Mouse (Mus musculus) G1E (cell line): ENCODE data around the gene Slc24a5. TPM values are rescaled to one million over a fixed set of nuclear protein-coding genes. Genes with fewer than 3 reads are reported as not detected.

Source experiments
- ATAC-seq: 2 replicates; pipeline ENCODE4 v1.8.0; 2016; ENCODE audit warnings: mild to moderate bottlenecking; ENCODE audit not compliant: insufficient number of reproducible peaks, poor library complexity, low FRiP score, severe bottlenecking; ENCODE audit errors: extremely low read depth
- DNase-seq: peaks from one replicate; pipeline ENCODE4 v3.0.0; 2012; ENCODE audit warnings: low spot score
- H3K27me3 ChIP-seq: 2 replicates; pipeline ENCODE4 v1.6.1; 2012; ENCODE audit warnings: mild to moderate bottlenecking, low read length, inconsistent platforms; ENCODE audit not compliant: insufficient read depth
- H3K36me3 ChIP-seq: replicated peaks from 2 replicates; pipeline ENCODE3; 2012; ENCODE audit warnings: mild to moderate bottlenecking, inconsistent platforms
- H3K4me1 ChIP-seq: 2 replicates; pipeline ENCODE4 v1.6.1; 2012; ENCODE audit warnings: low read depth, low read length, inconsistent platforms, mixed read lengths; ENCODE audit not compliant: insufficient read depth
- H3K4me3 ChIP-seq: 2 replicates; pipeline ENCODE4 v1.5.1; 2012; ENCODE audit warnings: low read depth, mild to moderate bottlenecking, inconsistent platforms, low read length, moderate library complexity, mixed read lengths
- H3K9me3 ChIP-seq: replicated peaks from 2 replicates; pipeline ENCODE4 v1.6.1; 2012; ENCODE audit warnings: inconsistent platforms
- CTCF ChIP-seq: IDR thresholded peaks from 2 replicates; pipeline ENCODE4 v1.5.1; 2012; ENCODE audit warnings: low read depth, low read length, inconsistent platforms, mixed read lengths
- GATA1 ChIP-seq: IDR thresholded peaks from 2 replicates; pipeline ENCODE4 v1.6.1; 2012; ENCODE audit warnings: borderline replicate concordance, low read length, inconsistent platforms, mixed read lengths
- GATA2 ChIP-seq: IDR thresholded peaks from 2 replicates; pipeline ENCODE4 v1.6.1; 2012; ENCODE audit warnings: low read depth, low read length, inconsistent platforms, borderline replicate concordance
- POLR2AphosphoS5 ChIP-seq: IDR thresholded peaks from 2 replicates; pipeline ENCODE4 v1.6.1; 2012; ENCODE audit warnings: low read depth, low read length, inconsistent platforms; ENCODE audit not compliant: insufficient replicate concordance
- TAL1 ChIP-seq: conservative IDR thresholded peaks from 2 replicates; pipeline ENCODE4 v1.6.1; 2012; ENCODE audit warnings: low read depth, low read length, inconsistent platforms, mixed read lengths
- polyA plus RNA-seq: library from polyadenylated mRNA; stranded (reverse); fragments of >175 nt; gene quantifications from 2 replicates; pipeline ENCODE4 v1.2.3, GENCODE M21; 2012
- total RNA-seq, 2 experiments: library from RNA; stranded (forward) in 1 of 2; stranded (reverse) in 1 of 2; fragments of 200-1000 nt in 1 of 2; fragments of >200 nt in 1 of 2; fragmentation: Nextera tagmentation in 1 of 2; gene quantifications; 2 replicates each; pipeline ENCODE4 v1.2.3; 2014 to 2017

Slc24a5 gene
- total and polyA plus RNA-seq, 3 experiments = 2.1 TPM; not detected in 2

DNA sequence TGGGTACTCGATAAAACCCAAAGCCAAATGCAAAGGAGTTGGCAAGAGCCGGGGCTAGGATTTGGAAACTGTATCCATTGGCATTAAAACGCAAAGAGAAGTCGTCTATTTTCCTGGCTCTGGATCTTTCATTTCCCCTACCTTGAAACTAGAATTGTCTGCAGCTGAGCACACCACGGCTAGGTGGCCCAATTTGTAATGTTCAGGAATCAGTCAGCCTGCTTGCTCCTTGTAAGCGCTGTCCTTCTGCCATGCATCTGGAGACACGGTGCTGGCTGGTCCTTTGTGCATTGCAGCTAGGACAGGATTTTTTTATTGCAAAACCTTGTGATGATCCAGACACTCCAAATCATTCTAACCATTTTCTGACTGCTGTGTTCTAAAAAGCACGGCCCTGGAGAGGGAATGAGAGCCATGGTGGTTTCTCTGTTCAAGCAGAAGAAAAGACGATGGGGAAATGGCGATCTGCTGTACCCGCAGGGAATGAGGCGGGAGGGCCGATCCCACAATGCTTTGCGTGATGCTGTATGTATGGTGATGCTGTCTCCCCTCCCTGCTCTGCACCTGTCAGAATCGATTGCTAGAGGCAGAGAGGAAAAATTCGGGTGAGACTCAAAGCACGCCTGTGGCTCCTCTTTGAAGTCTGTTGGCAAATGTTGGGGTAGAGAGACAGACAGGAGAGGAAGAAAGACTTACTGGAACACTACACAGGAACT, 35.5 kb upstream of the Slc24a5 start:
- TF ChIP-seq CTCF (no peak), GATA1 (no peak), TAL1 (no peak), GATA2 (no peak), POLR2AphosphoS5 (no peak)
- H3K4me3 ChIP-seq = no peak overlapping the region
- DNase-seq (no peak), ATAC-seq (no peak)
- H3K4me1 ChIP-seq = no peaks in the 10 kb centered on the region
- no peaks in the 10 kb centered on the region for H3K36me3 ChIP-seq
- no peaks in the 10 kb centered on the region for H3K27me3 ChIP-seq
- peaks cover 24% of the 10 kb centered on the region for H3K9me3 ChIP-seq

DNA sequence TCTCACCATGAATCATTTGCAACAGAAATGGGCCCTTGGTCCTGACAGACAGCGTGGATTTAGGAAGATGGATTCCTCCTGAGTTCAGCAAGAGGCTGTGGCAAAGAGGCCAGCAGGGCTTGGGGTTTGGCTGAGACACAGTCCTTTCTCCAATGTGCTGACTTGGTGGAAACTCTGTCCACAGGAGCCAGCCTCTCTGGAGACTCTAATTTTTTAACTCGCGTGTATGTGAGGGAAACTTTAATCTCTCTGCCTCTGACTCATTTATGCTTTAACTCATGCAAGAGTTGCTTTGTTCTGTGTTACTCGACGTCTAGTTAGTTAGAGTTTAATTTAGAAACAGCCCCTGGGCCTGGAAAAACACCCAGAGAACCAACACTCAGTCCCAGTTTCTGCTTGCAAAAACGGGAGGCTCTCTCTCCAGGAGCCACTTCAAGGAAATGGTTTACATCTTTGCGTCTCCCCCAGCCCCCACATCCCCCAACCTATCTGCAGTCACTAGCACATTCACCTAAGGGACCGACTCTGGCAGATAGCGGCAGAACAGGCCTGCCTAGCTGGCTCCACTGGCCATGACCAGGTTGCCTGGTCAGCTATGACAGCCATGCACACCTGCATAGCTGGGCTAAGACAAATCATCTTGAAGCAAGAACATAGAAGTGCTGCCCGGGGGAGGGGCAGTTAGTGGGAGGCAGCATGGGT, 34.7 kb upstream of the Slc24a5 start:
- TF ChIP-seq GATA1 (no peak), CTCF (no peak), TAL1 (no peak), POLR2AphosphoS5 (no peak), GATA2 (no peak)
- H3K4me1 ChIP-seq = no peaks in the 10 kb centered on the region
- peaks cover 23% of the 10 kb centered on the region for H3K9me3 ChIP-seq
- ATAC-seq (no peak), DNase-seq (no peak)
- H3K36me3 ChIP-seq = no peaks in the 10 kb centered on the region
- no peaks in the 10 kb centered on the region for H3K27me3 ChIP-seq
- no peak overlapping the region for H3K4me3 ChIP-seq

DNA sequence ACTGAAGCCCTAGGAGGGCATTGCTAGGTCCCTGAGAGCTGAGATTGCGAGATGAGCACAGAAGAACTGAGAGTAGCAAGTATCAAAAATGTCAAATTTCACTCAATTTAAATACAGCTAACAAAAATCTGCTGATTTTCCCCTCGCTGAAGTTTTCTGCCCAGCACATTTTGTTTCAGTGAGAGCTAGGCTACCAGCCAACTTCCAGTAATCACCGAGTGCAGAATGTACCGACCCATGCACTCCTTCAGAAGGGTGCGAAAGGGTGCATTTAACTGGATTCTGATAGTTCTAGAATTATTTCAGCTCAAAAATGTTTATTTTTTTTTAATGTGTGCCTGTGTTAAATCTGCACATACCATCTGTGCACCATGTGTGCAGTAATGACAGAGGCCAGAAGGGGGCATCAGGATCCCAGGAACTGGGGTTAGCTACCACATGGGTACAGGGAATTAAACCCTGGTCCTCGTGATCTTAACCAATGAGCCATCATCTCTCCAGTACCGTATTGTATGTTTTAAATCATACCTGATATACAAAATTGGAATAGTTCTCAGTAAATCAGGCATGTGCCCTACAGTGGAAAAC, 12.5 kb upstream of the Slc24a5 start:
- Histone ChIP-seq H3K36me3 (no peaks in the 10 kb centered on the region), H3K4me3 (no peak overlapping the region), H3K9me3 (peaks cover 28% of the 10 kb centered on the region), H3K4me1 (no peaks in the 10 kb centered on the region), H3K27me3 (no peaks in the 10 kb centered on the region)
- TF ChIP-seq POLR2AphosphoS5 = no peak
- TF ChIP-seq GATA1 = no peak
- TF ChIP-seq CTCF = no peak
- no peak for TF ChIP-seq TAL1
- TF ChIP-seq GATA2 = no peak
- DNase-seq = no peak
- ATAC-seq = no peak

DNA sequence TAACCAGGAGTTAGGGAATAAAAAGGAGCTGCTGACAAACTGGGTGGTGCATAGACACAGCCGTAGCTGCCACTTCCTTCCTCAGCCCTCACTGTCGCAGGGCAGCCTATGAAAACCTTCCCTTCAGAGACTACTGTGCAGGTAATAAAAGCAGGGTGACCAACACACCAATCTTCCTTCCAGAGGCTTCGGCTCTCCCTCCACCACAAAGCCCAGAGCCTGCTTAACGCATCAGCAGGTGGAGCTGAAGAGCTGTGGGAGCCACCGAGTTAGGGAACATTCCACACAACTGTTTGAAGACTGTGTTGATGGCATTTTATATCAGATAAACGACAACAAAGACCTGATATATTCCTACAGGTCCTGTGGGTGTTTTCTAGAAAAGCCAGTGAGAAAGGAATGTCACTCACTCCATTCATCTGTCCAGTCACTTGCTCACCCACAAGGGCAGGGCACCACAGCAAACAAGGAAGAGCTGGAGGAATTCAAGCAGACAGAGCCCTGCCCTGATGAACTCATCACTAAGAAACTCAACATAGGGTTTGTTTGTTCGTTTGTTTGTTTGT, 10.6 kb upstream of the Slc24a5 start:
- Histone ChIP-seq H3K27me3 (no peaks in the 10 kb centered on the region), H3K36me3 (no peaks in the 10 kb centered on the region), H3K4me1 (no peaks in the 10 kb centered on the region), H3K9me3 (peaks cover 32% of the 10 kb centered on the region), H3K4me3 (no peak overlapping the region)
- ATAC-seq (no peak), DNase-seq (no peak)
- TF ChIP-seq CTCF (no peak), GATA2 (no peak), TAL1 (no peak), POLR2AphosphoS5 (no peak)

DNA sequence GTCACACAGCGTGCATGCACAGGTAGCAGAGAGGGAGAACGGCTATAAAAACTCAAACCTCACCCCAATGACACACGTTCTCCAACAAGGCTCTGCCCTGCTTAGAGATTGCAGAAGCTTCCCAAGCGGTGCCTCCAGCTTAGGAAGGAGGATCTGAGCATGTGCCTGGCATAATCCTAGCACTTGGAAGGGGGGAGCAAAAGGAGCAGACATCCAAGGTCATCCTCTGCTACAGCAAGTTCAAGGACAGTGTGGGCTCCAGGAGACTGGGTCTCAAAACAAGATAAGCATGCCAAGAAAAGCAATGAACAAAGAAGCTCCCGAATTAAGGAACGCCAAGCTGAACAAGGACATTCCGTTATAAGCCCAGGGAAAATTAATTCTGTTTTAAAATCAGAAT, 6.5 kb upstream of the Slc24a5 start:
- ATAC-seq (no peak), DNase-seq (no peak)
- Histone ChIP-seq H3K4me1 (no peaks in the 10 kb centered on the region), H3K4me3 (no peak overlapping the region), H3K27me3 (no peaks in the 10 kb centered on the region), H3K36me3 (no peaks in the 10 kb centered on the region), H3K9me3 (peaks cover 23% of the 10 kb centered on the region)
- TF ChIP-seq TAL1 = no peak
- no peak for TF ChIP-seq GATA1
- TF ChIP-seq CTCF = no peak
- no peak for TF ChIP-seq GATA2
- TF ChIP-seq POLR2AphosphoS5 = no peak

DNA sequence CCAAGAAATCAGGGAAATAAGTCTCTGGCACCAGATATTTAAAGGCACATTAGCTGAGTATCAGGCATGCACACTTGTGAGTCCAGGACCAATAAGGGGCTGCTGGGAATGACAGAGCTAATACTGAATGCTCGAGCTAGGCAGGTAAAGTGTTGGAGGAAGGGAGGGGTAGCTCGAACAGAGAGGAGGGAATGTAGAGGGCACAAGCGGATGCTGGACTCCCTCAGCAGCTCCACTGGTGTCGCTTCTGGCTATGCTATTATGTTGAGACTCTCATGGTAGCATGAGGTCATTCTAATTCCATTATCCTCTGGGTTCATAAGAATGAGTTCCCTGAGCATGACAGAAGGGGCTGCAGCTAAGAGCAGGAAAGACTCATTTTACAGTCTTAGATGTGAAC, 5.0 kb upstream of the Slc24a5 start:
- TF ChIP-seq POLR2AphosphoS5 = no peak
- TF ChIP-seq CTCF = no peak
- H3K4me1 ChIP-seq = no peaks in the 10 kb centered on the region; the same call in 1 of the 2 replicates
- ATAC-seq (no peak), DNase-seq (no peak)
- H3K4me3 ChIP-seq = no peak overlapping the region
- H3K36me3 ChIP-seq = no peaks in the 10 kb centered on the region
- no peaks in the 10 kb centered on the region for H3K27me3 ChIP-seq
- peaks cover 23% of the 10 kb centered on the region for H3K9me3 ChIP-seq
